Mouse (Mus musculus): ENCODE measurements around the gene Hlcs. TPM values are rescaled to one million over a fixed set of nuclear protein-coding genes. Genes with fewer than 3 reads are reported as not detected.

Gene Hlcs
- polyA plus RNA-seq, 1 experiment, result 7.5 TPM

- Histone ChIP-seq H3K4me3 (replicated peaks; ENCODE audit: control insufficient read depth, low read depth, low read length) (no peak overlapping the region), H3K4me1 (ENCODE audit: control insufficient read depth, insufficient read depth, low read length) (no peaks in the 10 kb centered on the region; the same call in 1 of the 2 replicates), H3K27ac (ENCODE audit: control insufficient read depth, insufficient read depth, low read depth, low read length, poor library complexity) (no peak overlapping the region)
- WGBS, result 51% methylated on average over 3 of the region's 3 CpGs
- TF ChIP-seq CTCF (IDR thresholded peaks at IDR 0.05; ENCODE audit: control insufficient read depth, insufficient read depth, low read length) (no peak), POLR2A (IDR thresholded peaks at IDR 0.05; ENCODE audit: borderline replicate concordance, control insufficient read depth, low read depth, low read length) (no peak)
Observed at GRCm38 (mm10) chr16:94209626-94210025, 103.7 kb downstream of the Hlcs start.

- Histone ChIP-seq H3K4me3 (replicated peaks; ENCODE audit: control insufficient read depth, low read depth, low read length) (no peak overlapping the region), H3K27ac (ENCODE audit: control insufficient read depth, insufficient read depth, low read depth, low read length, poor library complexity) (no peak overlapping the region), H3K4me1 (ENCODE audit: control insufficient read depth, insufficient read depth, low read length) (no peaks in the 10 kb centered on the region; the same call in 1 of the 2 replicates)
- no peak for TF ChIP-seq POLR2A (IDR thresholded peaks at IDR 0.05; ENCODE audit: borderline replicate concordance, control insufficient read depth, low read depth, low read length)
- no peak for TF ChIP-seq CTCF (IDR thresholded peaks at IDR 0.05; ENCODE audit: control insufficient read depth, insufficient read depth, low read length)
- WGBS, result 84% methylated on average over 10 of the region's 10 CpGs
Observed at GRCm38 (mm10) chr16:94208826-94209225, 104.5 kb downstream of the Hlcs start.

GRCm38 (mm10) chr16:94208152-94208551 is 105.2 kb downstream of the Hlcs start:
- no peaks in the 10 kb centered on the region; the same call in 1 of the 2 replicates for H3K4me1 ChIP-seq (ENCODE audit: control insufficient read depth, insufficient read depth, low read length)
- 90% methylated on average over 6 of the region's 6 CpGs for WGBS
- H3K27ac ChIP-seq (ENCODE audit: control insufficient read depth, insufficient read depth, low read depth, low read length, poor library complexity), result no peak overlapping the region
- TF ChIP-seq CTCF (IDR thresholded peaks at IDR 0.05; ENCODE audit: control insufficient read depth, insufficient read depth, low read length), result no peak
- no peak for TF ChIP-seq POLR2A (IDR thresholded peaks at IDR 0.05; ENCODE audit: borderline replicate concordance, control insufficient read depth, low read depth, low read length)
- no peak overlapping the region for H3K4me3 ChIP-seq (replicated peaks; ENCODE audit: control insufficient read depth, low read depth, low read length)

- 71% methylated on average over 26 of the region's 26 CpGs for WGBS
- H3K4me1 ChIP-seq (ENCODE audit: control insufficient read depth, insufficient read depth, low read length), result no peaks in the 10 kb centered on the region; the same call in 1 of the 2 replicates
- TF ChIP-seq CTCF (IDR thresholded peaks at IDR 0.05; ENCODE audit: control insufficient read depth, insufficient read depth, low read length) (no peak), POLR2A (IDR thresholded peaks at IDR 0.05; ENCODE audit: borderline replicate concordance, control insufficient read depth, low read depth, low read length) (no peak)
- H3K4me3 ChIP-seq (replicated peaks; ENCODE audit: control insufficient read depth, low read depth, low read length), result no peak overlapping the region
- H3K27ac ChIP-seq (ENCODE audit: control insufficient read depth, insufficient read depth, low read depth, low read length, poor library complexity), result no peak overlapping the region
Observed at GRCm38 (mm10) chr16:94205528-94206484, 107.6 kb downstream of the Hlcs start.

- no peak for TF ChIP-seq CTCF (IDR thresholded peaks at IDR 0.05; ENCODE audit: control insufficient read depth, insufficient read depth, low read length)
- no peak for TF ChIP-seq POLR2A (IDR thresholded peaks at IDR 0.05; ENCODE audit: borderline replicate concordance, control insufficient read depth, low read depth, low read length)
- 83% methylated on average over 5 of the region's 5 CpGs for WGBS
- H3K27ac ChIP-seq (ENCODE audit: control insufficient read depth, insufficient read depth, low read depth, low read length, poor library complexity), result no peak overlapping the region
- H3K4me3 ChIP-seq (replicated peaks; ENCODE audit: control insufficient read depth, low read depth, low read length), result no peak overlapping the region
- no peaks in the 10 kb centered on the region; the same call in 1 of the 2 replicates for H3K4me1 ChIP-seq (ENCODE audit: control insufficient read depth, insufficient read depth, low read length)
Observed at GRCm38 (mm10) chr16:94201387-94201786, 112.0 kb downstream of the Hlcs start.

- H3K4me1 ChIP-seq (ENCODE audit: control insufficient read depth, insufficient read depth, low read length), result no peaks in the 10 kb centered on the region
- TF ChIP-seq CTCF (IDR thresholded peaks at IDR 0.05; ENCODE audit: control insufficient read depth, insufficient read depth, low read length), result no peak
- TF ChIP-seq POLR2A (IDR thresholded peaks at IDR 0.05; ENCODE audit: borderline replicate concordance, control insufficient read depth, low read depth, low read length), result no peak
- H3K27ac ChIP-seq (ENCODE audit: control insufficient read depth, insufficient read depth, low read depth, low read length, poor library complexity), result no peak overlapping the region
- WGBS, result 71% methylated on average over 5 of the region's 5 CpGs
- no peak overlapping the region for H3K4me3 ChIP-seq (replicated peaks; ENCODE audit: control insufficient read depth, low read depth, low read length)
Observed at GRCm38 (mm10) chr16:94195913-94196312, 117.5 kb downstream of the Hlcs start.

GRCm38 (mm10) chr16:94191379-94192315 is 121.7 kb downstream of the Hlcs start:
- TF ChIP-seq CTCF (IDR thresholded peaks at IDR 0.05; ENCODE audit: control insufficient read depth, insufficient read depth, low read length) (no peak), POLR2A (IDR thresholded peaks at IDR 0.05; ENCODE audit: borderline replicate concordance, control insufficient read depth, low read depth, low read length) (no peak)
- Histone ChIP-seq H3K4me1 (ENCODE audit: control insufficient read depth, insufficient read depth, low read length) (no peaks in the 10 kb centered on the region), H3K27ac (ENCODE audit: control insufficient read depth, insufficient read depth, low read depth, low read length, poor library complexity) (no peak overlapping the region), H3K4me3 (replicated peaks; ENCODE audit: control insufficient read depth, low read depth, low read length) (no peak overlapping the region)
- WGBS, result 87% methylated on average over 25 of the region's 25 CpGs

Data from bone marrow, adult 2 months (tissue).